Mouse (Mus musculus) spleen, postnatal 4 days (tissue): ENCODE measurements around the gene Trim43b.
A peak's percentile ranks its signal among the peaks of the same experiment; 100 is the strongest.
"Not testable (repeated sequence)": the region's sequence is repeated elsewhere in the genome, so short reads cannot be mapped to it uniquely, and the experiment has no call there.

Source experiments
- DNase-seq, 2 experiments: peaks; one replicate each; pipeline ENCODE4 v3.0.0; 2022; ENCODE audit warnings: low spot score in 2 of 2

The Trim43b gene

DNA sequence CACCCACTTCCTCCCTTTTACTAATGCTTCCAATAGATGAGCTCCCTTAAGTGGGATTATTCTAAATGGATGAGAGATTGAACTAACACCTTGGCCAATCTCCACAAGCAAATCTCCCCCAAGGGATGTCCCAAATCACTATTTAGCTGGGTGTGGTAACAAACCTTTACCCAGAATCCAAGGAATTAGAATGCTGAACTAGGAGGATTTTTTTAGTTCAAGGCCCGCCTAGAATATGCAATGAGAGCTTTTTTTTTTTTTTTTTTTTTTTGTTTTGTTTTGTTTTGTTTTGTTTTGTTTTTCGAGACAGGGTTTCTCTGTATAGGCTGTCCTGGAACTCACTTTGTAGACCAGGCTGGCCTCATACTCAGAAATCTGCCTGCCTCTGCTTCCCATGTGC lies at the start of gene Trim43b:
Gene Trim43b (minus strand): TSS at position 101 of the 400 bp plus-strand sequence.
- DNase-seq = not testable (repeated sequence)

DNA sequence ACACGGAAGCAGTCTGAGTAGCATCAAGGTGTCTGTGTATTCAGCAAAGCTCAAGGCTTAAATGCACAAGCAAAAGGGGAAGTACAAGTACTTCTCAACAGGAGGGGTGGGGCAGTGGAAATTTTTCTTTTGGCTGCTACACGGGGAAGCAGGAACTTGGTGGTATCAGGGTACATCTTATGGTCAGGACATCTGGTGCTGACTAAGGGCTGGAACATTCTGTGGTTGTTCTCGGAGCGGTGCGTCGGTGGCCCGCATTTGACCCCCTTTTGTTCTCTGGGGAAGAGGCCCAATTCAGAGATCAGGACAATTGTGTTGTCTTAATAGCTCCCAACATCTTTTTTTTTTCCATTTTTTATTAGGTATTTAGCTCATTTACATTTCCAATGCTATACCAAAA lies 11.9 kb upstream of the Trim43b start:
- not testable (repeated sequence) for DNase-seq

DNA sequence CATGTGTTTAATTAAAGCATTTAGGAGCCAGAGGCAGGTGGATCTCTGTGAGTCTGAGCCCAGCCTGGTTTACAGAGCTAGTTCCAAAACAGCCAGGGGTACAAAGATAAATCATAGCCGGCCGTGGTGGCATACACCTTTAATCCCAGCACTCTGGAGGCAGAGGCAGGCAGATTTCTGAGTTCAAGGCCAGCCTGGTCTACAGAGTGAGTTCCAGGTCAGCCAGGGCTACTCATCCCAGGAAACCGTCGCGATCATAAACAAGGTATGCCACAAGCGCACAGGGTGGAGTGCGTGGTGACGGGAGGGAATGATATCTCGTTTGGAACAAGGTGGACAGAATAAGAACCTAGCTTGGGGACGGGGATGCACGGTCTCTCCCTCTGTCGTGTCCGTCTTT lies 5.9 kb downstream of the Trim43b start:
- peak in 1 of 2 experiments; percentile 56 for DNase-seq

DNA sequence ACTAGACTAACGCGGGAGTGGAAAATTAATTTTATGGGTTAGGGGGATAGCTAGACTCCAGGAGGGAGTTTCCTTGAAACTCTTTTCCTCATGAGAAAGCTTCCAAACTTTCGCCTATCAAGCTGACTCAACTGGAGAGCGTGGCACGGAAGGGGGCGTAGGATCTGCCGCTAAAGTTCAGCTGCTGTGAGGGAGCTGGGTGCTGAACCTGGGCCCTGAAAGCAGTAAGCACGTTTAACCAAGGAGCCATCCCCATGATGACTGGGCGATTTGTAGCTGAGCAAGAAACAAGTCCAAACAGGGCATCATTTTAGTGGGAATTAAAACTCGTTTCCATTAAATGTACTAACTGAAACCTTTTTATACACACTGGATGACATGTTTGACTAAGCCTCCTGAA lies 13.0 kb downstream of the Trim43b start:
- not testable (repeated sequence) for DNase-seq

DNA sequence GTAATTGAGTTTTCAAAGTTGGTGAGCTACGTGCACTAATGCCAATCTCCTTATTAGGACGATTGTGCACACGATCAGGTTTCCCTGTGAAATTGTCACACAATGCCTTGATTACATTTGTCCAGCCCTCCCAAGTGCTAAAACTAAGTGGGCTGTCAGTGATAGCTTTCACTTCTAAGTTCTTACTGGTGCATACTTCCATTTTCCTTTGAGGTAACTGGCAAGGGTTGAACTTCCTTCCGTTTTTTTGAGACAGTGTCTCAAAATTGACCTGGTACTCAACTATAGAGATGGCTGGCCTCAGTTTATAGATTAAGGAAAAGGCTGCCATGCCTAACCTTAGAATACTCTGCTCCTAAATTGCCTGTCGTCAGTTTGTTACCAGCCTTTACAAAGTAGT lies 16.1 kb downstream of the Trim43b start:
- not testable (repeated sequence) for DNase-seq

DNA sequence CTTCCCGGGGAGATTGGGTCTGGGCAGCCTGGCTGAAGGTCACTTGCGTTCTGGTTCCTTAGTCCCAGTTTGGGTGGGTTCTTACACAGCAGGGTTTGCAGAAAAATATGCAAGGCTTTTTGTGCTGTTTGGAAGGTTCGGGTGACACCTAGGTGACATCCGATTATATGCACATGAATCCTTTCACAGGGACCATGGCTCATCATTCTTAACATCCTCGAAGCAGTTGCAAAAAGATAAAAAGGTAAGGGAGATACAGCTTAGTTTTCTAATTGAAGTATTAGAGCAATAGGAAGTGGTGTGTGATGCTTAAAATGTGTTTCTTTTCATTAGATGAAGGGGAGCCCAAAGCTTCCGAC lies 25.5 kb downstream of the Trim43b start:
- DNase-seq = not testable (repeated sequence)

DNA sequence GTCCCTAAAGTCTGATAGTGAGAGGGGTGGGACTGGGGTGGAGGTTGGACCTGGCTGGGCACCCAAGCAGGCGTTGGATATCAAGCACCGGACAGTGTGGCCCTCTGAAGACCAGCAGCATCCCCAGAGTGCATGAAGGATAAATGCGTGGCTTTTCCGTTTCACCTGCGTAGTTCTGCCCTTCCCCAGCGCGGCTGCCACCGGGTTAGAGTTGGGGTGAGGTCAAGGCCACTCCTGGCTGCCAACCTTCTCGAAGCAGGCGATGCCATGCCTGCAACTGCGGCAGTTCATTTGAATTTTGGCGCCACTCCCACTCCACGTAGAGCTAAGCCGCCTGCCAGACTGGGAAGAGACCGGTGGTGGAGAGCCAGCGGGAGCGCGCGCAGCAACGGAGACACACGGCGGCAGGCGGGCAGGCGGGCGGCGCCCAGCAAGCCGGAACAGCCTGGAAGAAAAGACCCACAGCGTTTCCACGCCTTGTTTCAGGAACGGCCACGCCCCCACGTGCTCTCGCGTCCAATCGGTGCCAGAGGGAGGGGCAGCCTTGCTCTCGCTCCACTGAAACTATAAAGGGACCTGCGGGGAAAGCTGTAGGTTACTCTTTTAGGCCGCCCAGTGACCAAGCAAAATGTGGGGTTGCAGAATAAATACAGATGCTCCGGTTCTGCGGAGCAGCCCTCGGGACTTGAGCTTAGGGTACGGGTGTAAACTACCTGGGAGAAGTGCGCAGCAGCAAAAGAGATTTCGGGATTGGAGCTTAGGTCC lies 26.1 kb downstream of the Trim43b start:
- DNase-seq = peak; percentile 60 to 74
